Mouse (Mus musculus): ENCODE measurements at regions not wholly inside any gene's neighbourhood (a gene's known extent, or its start where the extent isn't known, plus 50 kb on each side); places are given as distances from the start of the nearest gene placed in this dataset.
"Not testable (repeated sequence)": the region's sequence is repeated elsewhere in the genome, so short reads cannot be mapped to it uniquely, and the experiment has no call there.

DNA sequence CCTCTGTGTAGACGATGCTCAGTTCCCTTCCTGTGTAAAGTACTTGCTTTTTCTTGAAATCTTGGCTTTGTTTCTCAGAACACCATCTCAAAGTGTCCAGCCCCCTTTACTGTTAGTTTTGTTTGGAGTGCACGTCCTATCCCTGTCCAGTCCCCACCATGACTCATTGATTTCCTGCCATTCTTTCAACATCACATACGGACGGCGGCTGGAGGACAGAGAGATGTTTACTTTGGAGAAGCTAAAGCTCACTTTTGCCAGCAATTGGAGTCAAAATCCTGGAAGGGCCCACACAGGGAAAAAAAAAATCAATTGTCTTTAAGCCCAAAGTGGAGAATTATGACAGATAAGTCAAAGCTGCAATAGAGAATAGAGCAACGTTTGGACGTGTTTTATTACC lies 51.8 kb downstream of the Gm5426 start:
- DNase-seq (ENCODE audit: low spot score in 2 of 2): no peak

DNA sequence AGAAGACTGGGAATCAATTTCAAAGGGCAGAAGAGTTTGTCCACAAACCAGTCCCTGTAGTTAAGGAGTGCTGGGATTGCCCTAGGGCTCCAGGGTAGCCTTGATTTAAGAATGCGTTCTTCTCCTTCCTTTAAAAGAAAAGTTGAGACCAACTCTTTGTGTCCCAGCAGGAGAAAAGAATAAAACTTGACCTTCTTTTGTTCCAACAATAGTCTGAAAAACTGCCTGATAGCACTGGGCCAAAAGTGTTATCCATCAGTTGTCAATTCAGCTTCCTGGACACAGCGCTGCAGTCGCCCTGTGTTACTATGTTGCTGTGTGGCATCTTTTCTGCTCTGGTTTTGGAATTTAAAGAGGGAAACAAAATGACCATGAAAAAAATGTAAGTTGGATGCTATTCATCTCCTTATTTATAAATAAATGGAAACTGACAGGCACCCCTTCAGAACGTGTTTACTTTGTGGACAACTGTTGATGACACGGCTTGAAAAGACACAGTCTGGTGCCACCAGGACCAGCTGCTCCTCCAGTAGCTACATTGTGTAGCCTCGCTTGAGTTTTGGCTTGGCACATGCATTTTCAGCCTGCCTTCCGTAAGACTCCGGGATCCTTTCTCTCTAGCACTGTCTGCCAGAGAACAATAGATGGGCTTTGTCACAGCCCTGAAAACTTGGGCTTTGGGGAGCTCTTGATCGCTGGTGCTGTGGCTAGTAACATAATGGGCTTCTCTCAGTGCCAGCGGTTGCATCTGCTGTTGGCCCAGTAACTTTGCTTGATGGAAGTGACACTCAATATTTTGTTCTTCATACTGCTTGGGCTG lies 54.0 kb downstream of the Gm5426 start:
- DNase-seq (ENCODE audit: low spot score in 2 of 2): no peak

DNA sequence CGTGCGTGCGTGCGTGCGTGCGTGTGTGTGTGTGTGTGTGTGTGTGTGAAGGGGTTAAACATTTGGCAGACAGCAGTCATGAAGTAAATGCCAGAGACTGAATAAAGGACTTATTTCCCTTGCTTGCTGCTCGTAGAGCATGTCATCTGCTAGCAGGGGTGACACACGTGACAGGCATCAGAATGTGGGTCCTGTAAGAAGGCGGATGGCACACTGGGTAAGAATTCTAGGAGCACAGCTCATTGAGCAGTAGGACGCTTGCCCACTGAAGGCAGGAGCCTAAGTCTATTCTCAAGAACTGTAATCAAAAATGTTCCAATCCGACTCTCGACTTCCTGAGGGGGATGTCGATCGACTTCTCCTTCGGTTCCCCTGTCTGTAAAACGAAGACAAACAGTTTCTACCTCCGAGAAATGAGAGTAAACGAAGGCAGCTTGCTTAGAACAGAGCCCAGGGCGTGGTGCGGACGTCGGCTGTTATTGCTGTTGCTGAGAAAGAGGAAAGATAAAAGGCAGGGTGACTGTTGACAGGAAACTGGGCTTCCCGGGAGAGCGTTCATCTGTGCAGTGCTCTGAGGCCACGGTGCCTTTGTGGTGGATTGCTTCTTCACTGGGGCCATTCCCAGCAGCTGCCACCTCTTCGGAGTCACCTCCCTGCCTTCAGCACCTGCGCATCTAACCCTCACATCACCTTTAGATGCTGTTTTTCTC lies 64.7 kb downstream of the Gm5426 start:
- peak; percentile 12 to 14 for DNase-seq (ENCODE audit: low spot score in 2 of 2)

DNA sequence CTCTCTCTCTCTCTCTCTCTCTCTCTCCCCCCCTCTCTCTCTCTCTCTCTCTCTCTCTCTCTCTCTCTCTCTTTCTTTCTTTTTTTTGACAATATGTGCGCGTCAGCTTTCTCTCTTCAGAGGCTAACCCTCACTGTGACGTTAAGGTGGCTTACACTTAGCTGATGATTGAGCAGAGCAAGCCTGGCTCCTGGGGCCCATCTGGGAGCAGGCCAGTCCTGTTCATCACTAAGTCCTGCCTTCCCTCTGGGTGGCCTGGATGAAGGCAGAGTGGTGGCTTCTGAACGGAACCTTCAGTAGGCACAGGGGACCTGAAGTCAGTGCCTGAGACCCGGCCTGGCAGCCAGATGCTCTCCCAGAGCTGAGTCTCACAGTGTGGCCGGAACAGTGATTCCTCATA lies 65.5 kb downstream of the Gm5426 start:
- DNase-seq (ENCODE audit: low spot score in 2 of 2): no peak

DNA sequence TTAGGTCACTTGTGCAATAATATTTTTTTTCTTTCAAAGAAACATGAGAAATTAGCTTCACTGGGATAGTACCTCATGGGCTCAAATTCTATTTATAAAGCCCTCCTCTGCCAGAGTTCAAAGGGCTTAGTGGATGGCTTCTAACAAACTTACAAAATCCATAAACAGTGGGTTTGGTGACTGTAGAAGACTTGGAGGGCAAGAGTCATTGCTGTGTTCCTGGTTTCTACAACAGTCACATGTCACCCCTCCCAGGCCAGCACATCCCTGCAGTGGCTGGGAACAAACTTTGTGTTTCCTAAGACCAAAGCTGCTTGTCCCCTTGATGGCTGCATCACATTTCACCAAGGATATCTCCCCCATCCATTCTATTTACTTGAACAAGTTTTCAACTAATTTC lies 66.5 kb downstream of the Gm5426 start:
- DNase-seq (ENCODE audit: low spot score in 2 of 2): no peak

DNA sequence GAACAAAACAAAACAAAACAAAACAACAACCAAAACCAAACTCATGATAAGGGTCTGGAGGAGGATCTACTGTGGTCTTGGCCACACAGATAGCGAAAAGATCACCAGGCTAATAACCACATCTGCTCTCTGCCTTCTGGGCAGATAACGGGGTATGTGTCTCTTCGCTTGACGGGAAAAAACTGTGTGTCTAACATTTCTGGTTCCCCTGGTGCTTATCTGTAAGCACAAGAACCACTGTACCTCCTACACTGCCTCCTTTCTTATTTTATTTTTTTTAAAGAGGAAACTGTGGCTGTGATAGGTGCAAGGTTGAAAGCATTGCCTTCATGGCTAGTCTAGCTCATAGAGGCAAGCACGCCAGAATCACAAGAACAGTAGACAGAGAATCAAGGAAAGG lies 67.8 kb downstream of the Gm5426 start:
- no peak for DNase-seq (ENCODE audit: low spot score in 2 of 2)

DNA sequence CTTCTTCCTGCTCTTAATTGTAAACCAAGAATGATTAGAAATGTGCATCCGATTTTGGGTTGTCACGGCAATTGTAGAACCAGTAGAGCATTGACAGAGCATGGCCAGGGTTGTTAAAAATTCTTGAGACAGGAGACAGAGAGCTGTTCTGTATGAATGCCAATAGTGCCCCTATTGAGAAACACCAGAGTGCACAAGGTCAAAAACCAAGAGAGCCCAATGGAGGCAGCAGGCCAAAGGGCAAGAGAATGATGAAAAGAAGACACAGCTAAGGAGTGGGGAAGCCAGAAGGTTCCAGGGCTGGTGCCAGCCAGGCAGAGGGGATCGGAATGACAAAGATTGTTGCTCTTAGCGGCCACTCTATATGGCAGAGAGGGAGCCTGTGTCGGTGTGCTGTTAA lies 72.8 kb downstream of the Gm5426 start:
- no peak for DNase-seq (ENCODE audit: low spot score in 2 of 2)

DNA sequence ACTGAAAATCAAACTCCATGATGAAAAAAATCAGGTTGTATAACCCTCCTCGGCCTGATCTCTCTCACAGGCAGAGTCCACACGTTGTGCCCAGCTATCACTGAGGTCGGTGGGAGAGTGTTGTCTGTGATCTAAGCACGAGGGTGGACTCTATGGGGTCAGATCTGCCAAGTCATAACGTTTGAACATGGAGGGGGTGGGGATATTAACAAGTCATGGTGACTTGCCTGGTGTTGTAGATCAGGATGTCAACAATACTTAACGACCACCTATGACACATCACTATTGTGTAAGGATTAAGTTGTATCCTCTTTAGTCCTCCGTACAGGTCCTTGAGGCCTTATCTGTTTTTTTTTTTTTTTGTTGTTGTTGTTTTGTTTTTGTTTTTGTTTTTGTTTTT lies 74.8 kb downstream of the Gm5426 start:
- DNase-seq (ENCODE audit: low spot score in 2 of 2): no peak

DNA sequence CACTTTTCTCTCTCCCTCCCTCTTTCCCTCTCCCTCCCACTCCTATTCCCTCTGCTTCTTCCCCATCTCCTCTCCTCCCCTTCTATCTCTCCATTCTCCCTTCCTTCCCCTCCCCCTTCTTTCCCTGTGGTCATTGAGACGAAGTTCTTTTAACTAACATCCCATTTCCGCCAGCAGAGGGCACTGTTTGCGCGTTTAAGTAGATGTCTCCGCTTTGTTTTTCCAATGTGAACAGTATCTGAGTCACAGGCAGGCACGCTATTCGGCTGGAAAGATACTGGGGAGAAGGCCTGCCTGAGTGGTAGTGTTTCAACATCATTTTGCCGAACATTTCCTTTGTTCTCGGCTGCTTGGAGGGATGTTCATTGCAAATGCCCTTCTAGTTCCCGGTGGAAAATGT lies 77.5 kb downstream of the Gm5426 start:
- DNase-seq (ENCODE audit: low spot score in 2 of 2): peak; percentile 56 to 76

DNA sequence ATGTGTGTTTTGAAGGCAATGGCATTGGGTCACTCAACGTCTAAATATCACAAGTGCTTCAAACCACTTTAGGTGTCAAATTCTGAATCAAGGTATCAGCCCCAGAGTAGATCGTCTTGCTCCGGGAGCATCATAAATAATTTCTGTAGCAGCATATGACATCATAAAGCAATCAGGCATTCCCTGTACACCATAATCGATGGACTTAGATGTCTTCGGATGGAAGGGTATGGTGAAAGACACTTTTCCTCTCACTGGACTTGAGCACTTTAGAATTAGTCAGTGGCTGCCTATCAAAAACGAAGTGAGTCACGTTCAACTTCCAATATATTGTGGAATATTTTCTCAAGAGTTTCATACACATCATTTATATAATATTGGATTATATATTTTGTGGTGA lies 77.9 kb downstream of the Gm5426 start:
- DNase-seq (ENCODE audit: low spot score in 2 of 2): no peak

DNA sequence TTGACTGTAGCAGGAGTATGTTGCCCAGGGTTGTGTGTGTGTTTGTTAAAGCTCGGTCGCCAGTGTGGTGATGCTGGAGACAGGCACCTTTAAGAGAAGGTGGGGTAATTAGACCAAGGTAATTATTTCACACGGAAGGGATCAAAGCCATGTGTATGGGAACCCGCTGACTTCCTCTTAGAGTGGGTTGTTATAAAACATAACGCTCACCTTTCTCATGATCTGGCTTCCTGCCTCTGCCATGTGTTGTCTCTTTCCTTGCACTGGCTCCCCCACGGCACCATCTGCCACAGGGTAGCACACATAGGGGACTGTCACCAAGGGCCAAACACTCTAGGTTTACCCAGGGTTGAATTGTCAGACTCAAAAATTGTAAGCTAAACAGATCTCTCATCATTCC lies 78.5 kb downstream of the Gm5426 start:
- DNase-seq (ENCODE audit: low spot score in 2 of 2): no peak

DNA sequence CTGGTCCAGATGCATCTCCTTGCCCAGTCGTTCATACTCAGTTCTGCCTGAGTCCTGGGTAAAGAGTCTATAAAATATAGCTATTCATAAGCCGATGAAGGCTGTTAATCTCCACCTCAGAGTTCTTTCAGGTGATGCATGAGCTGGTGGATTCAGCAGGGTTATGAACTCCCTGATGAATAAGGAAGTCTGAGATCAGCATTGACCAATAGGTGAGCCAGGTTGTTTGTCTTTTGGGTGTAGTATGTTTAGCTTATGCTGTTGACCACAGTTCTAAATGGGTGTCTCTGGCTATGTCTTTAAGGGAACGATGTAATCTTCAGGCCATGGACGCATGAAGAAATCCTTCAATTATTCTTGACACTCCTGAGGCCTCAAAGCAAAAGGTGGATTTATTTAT lies 84.3 kb downstream of the Gm5426 start:
- no peak for DNase-seq (ENCODE audit: low spot score in 2 of 2)

DNA sequence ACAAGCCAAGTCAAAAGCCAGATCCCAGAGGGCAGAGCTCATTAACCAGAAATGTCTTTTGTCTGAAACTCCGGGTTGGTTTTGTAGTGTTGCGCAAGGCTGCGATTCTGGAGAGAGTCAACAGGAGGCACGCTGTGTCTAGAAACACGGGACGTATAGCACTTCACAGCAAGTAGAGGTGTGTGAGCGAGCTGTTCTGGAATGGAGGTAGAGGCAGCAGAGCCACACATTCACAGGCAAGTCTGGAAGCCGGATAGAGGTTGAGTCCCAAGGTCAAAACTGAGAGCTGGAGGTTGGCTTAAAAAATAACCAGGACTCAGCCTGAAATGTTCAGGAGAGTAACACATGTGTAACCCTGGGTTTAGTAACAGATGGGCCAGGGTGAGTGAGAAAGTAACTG lies 94.0 kb downstream of the Gm5426 start:
- DNase-seq (ENCODE audit: low spot score in 2 of 2): peak in 1 of 2 experiments; percentile 11

DNA sequence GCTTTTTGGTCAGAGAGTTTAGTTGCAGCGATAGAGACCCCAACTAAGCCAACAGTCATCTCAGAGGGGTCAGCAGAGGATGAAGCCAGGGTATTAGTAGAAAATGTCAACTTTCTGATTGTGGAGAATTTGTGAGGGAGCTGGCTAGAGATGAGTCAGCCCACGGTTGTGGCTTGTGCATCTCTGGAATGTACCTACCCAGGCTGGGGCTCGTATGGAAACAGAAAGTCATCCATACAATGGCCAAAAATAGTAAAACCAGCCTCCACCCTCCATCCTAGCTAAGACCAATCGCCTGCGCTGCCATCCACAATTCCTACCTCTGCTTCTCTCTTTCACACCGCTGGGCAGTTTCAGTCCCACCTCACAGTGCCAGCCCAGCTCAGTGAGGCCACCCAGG lies 94.9 kb downstream of the Gm5426 start:
- no peak for DNase-seq (ENCODE audit: low spot score in 2 of 2)

DNA sequence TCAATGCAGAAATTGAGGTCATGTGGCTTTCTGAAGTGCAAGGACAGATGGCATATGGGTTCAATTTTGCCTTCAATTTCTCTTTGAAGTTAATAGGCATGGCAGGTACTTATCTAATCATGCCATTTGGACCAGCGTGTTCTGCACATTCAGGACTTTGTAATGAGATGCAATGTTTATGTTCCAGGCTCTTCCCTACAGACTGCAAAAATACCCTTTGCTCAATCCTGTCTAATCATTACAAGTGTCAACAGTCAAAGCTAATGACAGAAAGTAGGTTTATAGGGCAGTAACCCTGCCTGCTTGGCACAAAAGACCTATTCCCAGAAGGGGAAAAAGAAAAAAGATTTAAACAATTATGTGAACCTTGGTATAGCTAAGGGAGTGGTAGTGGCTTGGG lies 96.5 kb downstream of the Gm5426 start:
- no peak for DNase-seq (ENCODE audit: low spot score in 2 of 2)

DNA sequence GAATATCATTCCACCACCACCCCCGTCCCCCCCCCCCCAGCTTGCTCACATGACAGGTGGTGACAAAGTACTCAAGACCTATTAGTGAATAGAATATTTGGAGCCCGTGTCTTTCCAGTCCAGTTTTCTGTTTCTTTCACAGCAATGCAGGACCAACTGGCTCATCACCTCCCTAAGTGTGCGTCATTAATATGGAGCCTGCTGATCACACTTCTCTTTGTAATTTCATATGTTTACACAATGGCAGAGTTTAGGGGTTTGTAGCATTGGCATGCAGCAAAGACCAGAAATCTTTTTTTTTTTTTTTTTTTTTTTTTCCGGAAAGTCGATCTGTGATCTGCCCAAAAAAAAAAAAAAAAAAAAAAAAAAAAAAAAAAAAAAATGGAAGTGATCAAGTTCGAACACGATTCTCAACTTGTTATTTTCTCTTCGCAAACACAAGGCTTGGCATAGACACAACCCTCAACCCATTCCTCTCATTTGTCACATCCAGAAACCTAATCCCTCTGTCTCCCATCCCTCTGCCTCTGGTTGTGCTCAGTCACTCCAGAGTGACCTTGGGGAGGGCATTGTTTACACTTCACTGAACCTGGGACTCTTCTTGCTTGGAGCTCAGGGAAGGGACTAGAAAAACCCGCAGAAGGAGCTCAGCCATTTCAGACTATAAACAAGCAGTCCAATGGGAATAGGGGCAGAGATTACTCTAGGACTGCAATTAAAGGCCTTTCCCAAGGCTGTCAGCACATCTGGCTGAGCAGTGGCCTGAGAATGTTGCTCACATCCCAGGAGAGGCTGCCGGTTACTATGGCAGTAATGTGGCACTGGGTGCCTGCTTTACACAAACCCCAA lies 98.4 kb downstream of the Gm5426 start:
- no peak for DNase-seq (ENCODE audit: low spot score in 2 of 2)

DNA sequence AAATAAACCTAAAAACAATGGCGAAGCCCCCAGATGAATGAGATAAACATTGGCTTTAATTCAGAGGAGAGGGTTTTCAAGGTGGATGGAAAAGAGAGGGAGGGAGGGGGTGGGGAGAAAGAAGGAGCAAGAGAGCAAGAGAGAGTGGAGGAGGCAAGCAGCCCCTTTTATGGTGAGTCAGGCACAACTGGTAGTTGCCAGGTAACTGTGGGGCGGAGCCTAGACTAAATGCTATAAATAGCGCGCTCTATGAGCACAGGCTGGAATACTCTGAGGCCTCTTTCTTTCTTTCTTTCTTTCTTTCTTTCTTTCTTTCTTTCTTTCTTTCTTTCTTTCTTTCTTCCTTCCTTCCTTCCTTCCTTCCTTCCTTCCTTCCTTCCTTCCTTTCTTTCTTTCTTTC lies 99.6 kb downstream of the Gm5426 start:
- not testable (repeated sequence) for DNase-seq (ENCODE audit: low spot score in 2 of 2)

DNA sequence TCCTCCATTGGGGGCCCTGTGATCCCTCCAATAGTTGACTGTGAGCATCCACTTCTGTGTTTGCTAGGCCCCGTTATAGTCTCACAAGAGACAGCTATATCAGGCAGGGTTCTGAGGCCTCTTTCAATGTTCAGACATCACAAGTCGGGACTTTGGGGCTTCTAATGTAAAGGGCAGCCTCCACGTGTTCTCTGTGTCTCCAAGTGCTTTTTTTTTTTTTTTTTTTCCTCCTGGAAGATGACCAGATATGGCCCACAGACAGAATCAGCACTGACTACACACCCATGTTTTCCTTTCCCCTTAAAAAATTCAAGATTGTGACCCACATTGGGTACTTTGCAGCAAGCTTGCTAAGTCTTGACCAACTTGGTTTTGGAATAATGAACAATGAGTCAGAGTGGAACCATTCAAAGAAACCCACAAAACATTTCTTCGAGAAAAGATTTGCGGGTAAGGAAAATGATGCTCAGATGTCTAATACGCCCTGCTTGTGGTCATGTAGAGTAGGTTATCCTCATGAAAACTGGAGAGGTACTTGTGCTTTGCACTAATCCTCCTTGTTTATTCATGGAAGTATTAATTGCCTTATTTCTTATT lies 100.5 kb downstream of the Gm5426 start:
- no peak for DNase-seq (ENCODE audit: low spot score in 2 of 2)

DNA sequence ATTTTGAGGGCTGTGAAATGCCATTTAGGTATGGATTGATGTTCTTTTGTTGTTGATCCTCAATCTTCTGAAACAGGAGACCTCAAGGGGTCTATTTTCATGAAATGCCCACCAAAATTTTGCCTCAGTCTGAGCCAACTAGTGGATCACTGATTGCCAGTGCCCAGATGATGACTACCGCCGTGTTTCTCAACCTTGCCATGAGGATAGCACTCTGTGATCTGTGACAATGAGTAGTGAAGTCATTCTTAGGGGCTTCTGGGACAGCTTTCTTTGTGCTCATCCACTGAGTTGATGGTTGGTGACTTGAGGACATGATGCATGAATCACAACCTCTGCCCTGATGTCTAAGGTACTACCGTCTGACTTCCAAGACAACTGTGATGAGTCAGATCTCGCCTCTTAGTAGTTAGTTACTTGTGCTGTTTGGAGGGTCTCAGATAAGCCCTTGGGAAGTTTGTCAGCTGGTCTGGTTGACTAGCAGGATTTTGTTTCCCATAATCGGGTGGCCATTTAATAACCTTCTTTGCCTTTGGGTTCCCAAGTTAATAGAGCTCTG lies 101.2 kb downstream of the Gm5426 start:
- no peak for DNase-seq (ENCODE audit: low spot score in 2 of 2)

DNA sequence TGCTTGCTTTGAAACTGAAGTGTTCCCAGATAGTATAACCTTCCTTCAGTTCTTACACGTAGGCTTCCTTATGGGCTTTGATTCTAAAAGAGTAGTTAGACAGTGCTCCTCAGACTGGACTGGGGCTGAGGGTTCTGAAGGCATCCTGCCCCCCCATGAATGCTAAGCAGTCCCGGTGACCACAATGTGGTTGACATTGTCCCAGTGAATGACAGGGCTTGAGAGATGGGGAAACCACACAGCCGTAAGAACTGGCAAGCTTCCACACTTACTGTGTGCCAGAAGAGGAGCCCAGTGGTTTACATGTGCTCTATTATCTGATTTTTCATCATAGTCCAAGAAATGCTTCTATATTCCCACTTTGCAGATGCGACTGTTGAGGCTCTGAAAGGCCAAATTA lies 101.8 kb downstream of the Gm5426 start:
- DNase-seq (ENCODE audit: low spot score in 2 of 2): no peak

DNA sequence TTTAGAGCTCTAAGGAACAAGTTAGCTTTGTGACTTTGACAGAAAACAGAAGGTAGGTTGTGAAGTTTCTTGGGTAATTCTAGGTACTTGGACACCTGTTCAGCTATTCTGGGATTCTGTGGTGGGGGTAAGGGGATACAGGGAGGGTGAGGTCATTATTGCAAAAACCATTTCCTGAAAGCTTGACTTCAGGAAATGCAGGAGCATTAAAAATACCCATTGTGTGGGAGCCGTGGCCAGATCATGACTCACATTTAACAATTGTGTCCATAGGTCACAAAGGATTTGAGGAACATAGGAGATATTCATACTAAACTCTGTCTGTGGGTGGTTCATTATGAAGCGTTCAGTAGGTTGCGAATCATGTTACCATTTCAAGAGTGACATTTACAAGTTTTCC lies 102.4 kb downstream of the Gm5426 start:
- DNase-seq (ENCODE audit: low spot score in 2 of 2): no peak

DNA sequence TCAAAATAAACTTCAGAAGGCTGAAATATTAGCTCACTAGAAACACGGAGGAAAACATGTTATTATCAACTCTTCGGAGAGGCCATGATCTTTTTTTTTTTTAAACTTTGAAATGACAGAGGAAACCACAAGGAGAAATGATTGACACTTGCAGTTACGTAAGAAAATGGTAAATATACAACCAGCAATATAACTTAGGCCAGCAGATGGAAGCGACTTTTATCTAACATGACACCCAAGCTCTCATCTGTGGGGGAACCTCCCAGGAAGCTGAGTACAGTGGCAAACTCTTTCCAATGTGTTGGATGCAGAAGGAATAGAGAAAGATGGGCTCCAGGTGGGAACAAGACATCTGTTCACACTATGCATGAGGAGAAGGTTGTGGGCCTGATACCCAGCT lies 104.2 kb downstream of the Gm5426 start:
- DNase-seq (ENCODE audit: low spot score in 2 of 2): no peak

Data from spleen, postnatal 14 days (tissue).